Mouse (Mus musculus): ENCODE measurements at regions not wholly inside any gene's neighbourhood (a gene's known extent, or its start where the extent isn't known, plus 50 kb on each side); places are given as distances from the start of the nearest gene placed in this dataset.

DNA sequence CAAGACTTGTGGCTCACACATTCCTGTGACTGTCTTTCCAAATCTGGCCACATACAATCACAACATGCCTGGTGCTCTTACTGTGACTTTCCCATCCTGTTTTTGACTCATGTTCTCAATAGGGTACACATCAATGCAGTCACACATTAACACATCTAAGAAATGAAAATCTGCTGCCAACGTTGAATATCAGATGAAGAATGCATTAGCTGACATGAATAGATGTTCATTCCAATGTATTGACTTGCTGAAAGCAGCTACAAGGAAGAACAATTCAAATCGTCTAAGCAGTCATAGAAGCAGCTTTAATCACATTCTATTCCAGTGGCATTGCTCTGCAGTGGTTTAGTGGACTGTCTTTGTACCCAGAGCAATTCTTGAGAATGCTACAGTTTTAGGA lies 295.2 kb upstream of the Nrg3 start:
- TF ChIP-seq EP300 (IDR thresholded peaks at IDR 0.05) (no peak), CTCF (IDR thresholded peaks at IDR 0.05) (no peak)
